Mouse (Mus musculus) gastrocnemius, adult 8-10 months (tissue): ENCODE measurements around the gene Acoxl. TPM values are rescaled to one million over a fixed set of nuclear protein-coding genes. Genes with fewer than 3 reads are reported as not detected.

Experiments
- DNase-seq, 2 experiments: peaks; one replicate each; pipeline ENCODE4 v3.0.0; 2022; ENCODE audit warnings: low spot score in 2 of 2
- total RNA-seq, 4 experiments: library from RNA; stranded (reverse); gene quantifications; 2 replicates each; pipeline ENCODE4 v1.2.4; 2022

The Acoxl gene
- total RNA-seq, 4 experiments from 2014 or later, result 0.10 to 0.13 TPM; not detected in 2

DNA sequence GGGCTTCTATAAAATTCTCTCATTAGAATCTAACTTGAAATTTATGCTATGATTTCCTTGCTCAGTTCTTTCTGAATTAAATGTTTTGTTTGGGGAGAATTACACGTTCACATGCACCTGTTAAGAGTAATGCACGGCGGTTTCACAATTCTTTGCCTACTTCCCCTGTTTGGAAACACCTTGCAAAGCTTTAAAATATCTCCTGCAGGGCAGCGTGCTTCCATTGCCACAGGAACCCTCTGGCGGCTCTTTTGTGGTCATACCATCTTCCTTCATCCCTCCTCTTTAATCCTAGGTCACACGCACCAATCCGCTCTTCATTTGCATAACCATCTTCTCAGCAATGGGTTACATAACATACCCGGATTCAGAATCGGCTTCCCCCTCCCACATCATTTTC, 272.9 kb downstream of the Acoxl start:
- DNase-seq, result no peak

DNA sequence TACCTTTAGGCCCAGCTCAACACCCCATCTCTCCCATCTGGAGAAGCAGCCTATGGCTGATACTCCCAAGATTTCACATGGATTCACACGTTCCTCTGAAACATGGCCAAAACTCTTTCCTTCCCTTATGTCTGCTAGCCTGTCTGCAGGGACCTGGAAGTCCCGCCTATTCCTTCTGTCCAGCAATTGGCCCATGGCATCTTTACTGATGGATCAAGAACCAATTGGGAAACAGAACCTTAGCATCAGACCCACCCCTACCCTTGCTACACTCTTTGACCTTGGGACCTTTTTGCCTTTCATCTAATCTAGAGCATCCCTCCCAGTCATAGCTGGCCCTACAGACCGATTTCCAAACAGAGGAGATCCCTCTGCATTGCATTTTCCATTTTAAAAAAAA, 275.9 kb downstream of the Acoxl start:
- no peak for DNase-seq

DNA sequence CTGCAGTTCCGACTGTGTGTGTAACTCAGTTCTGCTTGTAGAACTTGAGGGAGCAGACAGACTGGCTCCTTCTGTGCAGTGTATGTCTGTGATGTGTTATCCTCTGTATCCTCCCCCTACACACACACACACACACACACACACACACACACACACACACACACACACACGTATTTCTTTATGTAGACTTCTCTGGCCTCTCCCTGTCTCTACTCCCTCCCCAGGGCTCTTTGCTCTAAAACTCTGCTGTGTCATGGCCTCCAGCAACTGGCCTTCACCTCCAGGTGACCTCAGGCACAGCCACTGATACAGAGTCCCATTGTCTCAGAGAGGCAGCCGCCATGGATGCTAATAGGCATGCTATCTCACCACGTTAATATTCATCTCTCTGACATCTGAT, 276.9 kb downstream of the Acoxl start:
- no peak for DNase-seq

DNA sequence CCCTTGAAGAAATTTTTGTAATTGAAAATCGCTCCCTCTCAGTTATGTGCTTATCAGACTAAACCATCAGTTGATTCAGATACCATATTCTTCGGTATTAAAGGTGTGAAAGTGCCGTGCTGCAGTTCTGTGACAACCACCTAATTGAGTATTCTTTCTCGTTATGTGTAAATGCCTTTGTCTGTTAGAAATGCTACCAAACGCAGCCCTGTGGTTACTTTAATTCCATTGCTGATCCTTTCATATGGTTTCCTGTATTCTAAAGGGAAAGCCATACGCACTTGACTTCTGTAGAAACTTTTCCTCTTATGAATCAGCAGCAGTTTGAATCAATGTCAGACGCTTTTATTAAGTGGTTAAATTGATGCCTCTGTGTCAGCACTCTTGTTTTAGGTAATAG, 278.9 kb downstream of the Acoxl start:
- no peak for DNase-seq

DNA sequence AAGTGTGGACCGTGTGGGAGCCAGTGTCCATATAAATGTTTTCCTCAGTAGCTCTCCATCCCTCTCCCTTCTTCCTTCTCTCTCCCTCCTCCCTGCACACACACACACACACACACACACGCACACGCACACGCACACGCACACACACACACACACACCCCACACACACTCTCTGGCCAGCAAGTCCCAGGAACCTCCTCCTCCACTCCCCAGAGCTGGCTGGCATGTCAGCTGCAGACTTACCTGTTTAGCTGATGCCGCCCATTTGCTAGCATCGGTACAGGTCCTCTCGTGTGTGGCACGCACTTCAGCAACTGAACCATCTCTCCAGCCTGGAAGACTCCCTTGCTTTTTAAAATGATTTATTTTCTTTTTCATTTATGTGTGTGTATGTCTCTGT, 280.3 kb downstream of the Acoxl start:
- no peak for DNase-seq

DNA sequence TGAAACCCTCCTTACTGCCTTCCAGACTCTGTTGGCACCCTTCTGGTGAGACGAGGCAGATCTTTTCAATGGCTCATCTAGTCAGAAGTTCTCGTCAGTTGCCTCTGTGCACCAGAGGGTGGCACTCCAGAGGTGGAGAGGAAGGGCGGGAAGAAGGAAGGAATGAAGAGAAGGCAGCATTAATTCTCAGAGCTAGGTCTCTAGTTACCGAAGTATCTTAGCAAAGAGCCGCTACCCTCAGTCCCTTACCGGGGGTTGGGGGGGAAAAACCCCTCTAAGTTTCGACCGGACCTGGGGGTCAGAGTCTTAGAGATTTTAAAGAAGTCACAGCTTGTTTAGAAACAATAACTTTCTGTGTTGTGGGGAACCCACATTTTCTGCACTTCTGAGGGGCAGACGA, 283.8 kb downstream of the Acoxl start:
- no peak for DNase-seq

DNA sequence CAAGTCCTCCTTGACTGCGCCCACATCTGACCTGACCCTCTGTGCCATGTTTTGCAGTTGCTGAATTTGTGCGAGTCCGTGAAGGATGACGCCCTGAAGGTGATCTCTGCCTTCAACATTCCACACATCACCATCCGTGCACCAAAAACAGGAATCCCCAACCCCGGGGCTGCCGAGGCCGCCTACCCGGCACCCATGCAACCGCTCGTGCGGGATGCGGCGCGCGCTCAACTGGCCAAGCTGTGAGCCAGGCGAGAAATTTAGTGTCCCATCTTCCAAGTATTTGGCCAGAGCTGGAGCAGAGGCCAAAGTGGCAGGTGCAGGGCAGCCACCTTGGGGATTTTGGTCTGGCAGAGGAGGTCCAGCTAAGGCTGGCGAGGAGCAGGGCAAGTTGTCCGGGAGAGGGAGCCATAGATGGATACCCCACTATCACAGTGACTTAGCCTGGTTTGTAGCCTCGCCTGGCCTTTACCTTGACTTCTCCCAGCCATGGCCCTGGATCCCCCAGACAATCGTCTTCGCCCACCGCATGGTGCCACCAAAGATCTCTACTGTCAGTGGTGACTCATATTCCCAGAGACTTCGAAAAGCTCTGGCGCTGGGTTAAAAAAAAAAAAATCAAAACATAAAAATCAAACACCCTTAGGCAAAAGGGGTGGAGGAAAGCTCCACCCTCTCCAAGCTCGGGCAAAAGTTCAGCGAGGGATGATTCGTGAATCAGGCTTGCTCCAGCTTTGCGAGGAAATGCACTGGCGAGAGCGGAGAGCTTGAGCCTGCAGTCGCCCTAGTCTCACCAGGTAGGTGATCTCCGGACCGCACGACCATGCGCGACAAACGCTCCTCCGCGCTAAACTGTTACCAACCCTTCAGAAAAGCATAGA, 284.5 kb downstream of the Acoxl start:
- DNase-seq, result no peak

DNA sequence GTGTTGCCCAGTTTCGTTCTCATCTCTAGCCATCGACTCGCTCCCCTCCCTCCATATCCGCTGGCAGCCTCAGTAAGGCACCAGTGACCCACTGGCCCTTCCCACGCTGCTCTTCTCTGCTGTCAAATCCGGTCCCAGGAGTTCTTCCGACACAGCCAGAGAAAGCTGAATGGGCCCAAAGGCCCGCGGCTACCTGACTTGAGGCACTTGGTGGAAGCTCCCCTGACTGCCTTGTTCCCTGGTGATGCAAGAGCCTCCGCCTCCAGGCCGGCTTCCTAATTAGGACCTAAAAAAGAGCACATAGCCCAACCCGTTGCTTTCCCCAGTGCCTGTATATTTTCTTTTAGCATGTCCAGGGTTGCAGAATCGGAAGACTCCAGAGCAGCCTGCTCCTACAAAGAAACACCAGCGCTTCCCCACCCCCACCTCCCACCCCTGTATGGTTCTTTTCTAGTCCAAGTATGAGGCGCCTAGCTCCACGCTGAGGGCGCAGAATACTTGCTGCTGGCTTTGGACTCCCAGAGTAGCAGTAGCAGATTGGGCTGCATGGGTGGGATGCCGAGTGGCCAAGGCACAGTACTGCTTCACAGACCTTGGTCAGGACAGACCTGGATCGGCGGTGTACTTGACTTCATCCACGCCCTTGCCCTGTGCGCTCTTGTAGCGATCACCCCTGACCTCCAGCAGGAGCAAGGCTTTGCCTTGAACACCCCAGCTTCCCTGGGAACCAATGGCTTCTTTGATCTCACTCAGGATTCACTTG, 285.4 kb downstream of the Acoxl start:
- no peak for DNase-seq

DNA sequence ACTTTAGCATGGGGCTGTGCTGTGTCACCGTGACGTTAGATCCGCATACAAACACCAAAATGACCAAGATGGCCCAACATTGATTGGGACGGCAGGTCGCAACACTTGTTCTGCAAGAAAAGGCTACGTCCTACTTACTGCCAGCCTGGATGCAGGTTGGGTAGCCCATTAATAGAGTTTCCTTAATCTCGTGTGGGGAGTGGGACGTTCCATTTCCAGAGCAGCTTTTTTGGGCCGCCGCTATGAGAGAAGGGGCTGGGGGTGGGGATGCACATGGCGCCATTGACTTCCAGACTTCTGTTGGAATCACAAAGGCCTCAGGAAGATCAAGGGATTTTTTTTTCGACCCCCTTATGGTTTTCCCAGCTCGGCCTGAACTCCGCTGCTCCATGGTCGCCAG, 286.0 kb downstream of the Acoxl start:
- no peak for DNase-seq

DNA sequence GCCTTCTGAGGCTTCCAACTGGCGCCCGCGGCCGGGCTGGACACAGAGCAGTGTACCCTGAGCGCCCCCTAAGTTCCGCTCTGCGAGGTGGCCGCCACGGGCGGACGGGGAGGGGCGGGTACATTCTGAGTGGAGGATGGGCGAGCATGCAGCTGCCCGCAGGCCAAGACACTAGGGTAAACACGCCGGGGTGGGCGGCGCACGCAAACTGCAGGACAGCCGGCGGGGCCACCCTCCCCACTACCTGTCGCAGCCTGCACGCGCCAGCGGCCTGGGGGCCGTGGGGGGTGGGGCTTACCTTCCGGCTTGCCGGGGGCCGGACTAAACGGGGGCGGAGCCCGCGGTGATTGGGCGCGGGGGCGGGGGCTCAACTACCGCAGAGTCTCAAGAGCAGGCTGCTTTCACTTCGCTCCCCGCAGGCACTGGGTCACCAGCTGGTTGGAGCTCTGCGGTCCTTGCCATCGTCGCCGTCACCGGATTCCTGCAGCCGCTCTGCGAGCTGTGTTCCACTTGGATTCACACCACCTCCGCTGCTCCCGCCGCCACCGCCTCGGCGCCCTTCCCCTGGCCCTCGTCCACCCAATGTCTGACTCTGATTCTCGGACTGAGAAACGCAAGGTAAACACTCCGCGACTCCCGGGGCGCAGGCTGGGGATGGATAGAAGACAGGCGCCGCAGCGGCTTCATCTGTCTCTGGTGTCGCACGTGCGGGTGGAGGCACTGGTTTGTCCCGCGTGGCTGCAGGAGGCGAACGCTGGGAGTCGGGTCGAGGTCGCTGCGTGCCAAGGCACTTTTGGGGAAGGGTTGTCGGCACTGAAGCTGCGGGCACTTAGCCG, 287.2 kb downstream of the Acoxl start, which contains the start of gene Bcl2l11:
Bcl2l11 (plus strand) TSS at position 404 of the 836 bp plus-strand sequence.
- DNase-seq, result peak; percentile 93 to 94

DNA sequence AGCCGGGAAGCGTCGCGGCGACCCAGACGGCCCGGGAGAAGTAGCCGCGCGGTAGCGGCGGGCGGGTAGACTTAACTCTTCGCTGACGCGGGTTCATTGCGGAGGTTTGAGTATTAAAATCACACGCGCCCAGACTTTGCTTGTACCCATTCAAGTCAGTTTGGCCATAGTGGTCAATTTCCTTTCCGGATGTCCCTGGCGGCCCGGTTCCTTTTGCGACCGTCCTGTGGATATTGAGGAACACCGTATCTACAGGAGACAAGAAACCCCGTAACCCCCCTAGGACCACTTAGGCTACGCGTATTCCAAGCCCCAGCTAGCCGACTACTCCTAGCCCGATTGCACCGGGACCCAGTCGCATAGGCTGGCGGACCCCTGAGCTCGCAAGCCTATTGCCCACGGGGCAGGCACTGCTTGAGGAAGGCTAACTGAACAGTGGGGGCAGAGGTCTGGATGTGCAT, 287.9 kb downstream of the Acoxl start:
- DNase-seq, result no peak

DNA sequence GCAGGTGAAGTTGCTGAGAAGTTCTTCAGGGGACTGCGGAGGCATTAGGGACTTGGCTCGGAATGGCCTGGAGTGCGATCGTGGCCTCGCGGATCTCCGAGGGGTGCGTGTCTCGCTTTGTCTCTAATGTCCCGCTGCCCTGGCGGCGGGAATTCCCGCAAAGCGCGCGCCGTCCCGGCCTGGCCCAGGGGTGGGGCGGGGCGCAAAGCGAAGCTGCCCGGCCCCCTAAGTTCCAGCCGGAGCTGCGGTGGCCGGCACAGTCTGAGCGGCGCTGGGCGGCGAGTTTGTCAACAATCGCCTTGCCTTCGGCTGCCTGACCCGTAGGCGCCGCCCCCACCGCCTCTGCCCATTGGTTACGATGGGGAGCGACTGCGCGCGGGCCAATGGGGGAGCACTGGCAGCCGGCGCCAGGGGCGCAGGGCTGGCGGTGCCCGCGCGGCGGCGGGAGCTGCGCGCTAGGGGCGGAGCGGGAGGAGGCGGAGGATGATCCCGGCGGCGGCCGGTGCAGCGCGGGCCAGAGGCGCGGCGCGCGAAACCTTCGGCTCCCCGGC, 288.5 kb downstream of the Acoxl start:
- peak; percentile 90 to 95 for DNase-seq

DNA sequence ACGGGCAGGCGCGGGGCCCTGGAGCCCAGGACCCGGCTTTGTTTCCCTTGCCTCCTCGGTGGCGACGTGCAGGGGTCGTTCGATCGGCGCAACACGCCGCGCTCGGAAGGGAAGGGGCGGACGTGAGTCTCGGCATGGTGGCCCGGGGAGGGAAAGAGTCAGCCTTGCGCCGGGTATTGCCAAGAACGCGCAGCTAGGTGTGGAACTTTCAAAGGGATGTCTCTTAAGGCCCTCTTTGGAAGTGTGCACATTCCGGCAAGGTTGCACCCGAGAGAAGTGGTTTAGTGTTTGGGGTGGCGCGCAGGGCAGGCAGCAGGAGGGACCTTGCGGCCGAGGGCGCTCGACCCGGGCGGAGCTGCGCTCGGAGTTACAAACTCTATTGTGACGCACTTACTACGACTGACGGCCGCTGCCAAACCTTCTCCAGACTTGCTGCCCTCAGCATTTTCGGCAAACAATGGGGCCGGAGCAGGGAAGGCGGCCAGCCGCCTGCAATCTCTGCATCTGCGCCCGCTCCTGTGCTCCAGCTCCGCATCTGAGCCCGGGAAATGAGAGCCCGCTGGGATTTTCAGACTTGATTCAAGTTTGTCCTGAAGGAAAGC, 289.1 kb downstream of the Acoxl start:
- DNase-seq, result peak; percentile 51 to 72

DNA sequence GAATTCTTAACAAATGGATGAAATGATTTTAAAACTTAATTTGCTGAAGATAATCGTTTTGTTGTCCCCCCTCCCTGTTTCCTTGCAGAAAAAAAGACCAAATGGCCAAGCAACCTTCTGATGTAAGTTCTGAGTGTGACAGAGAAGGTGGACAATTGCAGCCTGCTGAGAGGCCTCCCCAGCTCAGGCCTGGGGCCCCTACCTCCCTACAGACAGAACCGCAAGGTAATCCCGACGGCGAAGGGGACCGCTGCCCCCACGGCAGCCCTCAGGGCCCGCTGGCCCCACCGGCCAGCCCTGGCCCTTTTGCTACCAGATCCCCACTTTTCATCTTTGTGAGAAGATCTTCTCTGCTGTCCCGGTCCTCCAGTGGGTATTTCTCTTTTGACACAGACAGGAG, 289.9 kb downstream of the Acoxl start:
- DNase-seq, result no peak

DNA sequence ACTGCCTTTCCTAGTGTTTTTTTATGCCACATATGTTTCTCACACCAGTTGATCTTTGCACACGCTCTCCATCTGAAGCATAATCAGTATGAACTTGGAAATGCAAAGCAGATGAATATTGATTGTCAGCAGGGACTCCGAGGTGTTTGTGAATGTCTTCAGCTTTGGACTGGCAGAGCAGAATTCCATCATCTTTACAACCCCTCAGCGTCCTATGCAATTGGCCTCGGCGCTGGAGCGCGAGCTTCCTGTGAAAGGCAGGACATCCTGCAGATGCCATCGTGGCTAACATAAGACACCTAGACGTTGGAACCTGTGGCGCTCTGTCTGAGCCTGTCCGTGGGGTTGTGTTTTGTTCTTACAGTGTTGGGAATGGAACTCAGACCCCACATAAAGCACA, 292.8 kb downstream of the Acoxl start:
- no peak for DNase-seq

DNA sequence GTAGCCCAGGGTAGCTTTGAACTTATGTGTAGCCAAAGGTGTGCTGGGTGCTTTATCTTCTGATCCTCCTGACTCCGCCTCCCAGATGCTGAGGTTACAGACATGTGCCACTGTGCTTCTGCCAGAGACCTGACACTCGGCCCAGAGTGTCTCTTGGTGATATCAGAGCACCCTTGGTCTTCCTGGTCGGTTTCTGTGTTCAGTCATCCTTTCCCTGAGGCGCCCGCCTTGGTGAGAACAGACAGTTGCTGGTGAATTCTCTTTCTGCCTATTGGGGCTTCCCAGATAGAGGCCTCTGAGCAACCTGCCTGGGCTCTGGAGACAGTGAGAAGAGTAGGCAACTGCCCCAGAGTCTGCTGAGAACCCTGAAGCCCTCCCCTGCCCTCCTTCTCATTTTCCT, 294.0 kb downstream of the Acoxl start:
- DNase-seq, result no peak

DNA sequence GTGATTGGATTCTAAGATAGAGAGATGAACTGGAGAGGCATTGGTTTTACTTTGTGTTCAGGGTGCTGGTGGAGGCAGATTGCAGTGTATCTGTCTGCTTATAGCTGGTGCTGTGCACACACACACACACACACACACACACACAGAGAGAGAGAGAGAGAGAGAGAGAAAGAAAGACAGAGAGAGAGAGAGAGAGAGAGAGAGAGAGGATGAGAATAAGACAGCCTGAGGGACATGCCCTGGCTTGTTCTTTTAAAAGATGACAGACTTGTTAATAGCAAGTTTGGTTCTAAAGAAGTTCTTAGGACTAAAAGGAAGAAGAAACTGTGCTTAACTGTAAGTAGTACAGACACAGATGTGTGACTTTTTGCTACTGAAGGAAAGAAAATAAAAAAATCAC, 295.2 kb downstream of the Acoxl start:
- no peak for DNase-seq

DNA sequence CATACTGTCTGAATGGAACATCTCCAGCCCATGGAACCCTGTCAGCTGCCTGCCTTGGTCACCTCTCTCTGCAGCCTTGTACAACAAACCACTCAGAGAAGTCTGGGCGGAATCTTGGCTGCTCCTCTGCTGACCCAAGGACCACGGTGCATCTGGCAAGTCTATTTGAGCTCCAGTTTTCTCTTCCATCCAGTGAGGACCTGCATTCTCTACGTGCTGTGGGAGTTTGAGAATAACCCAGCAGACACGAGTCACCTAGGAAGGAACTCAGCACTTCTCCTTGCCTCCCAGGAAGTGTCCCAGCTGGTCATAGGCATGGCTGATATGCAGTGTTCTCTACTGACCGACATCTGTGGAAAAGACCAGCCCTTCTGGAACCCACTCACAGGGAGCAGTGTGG, 295.8 kb downstream of the Acoxl start:
- DNase-seq, result no peak

DNA sequence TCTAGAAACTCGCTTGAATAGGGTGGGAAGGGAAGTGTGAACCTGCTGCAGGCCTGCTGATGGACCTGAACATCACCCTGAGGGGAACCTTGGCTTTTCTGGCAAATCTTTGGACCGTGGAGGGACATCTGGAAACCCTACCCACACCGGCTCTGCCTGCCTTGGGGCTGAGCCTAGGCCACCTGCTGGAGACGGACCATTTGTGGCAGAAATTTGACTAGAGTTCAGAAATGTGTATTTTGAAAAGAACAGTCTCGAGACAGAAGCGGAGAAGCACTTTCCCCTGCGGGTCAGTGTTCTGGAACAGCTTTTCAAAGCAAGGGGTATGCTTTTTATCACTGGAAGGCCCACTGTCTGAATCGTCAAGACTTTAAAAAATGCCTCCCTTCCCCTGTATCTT, 296.3 kb downstream of the Acoxl start:
- DNase-seq, result no peak

DNA sequence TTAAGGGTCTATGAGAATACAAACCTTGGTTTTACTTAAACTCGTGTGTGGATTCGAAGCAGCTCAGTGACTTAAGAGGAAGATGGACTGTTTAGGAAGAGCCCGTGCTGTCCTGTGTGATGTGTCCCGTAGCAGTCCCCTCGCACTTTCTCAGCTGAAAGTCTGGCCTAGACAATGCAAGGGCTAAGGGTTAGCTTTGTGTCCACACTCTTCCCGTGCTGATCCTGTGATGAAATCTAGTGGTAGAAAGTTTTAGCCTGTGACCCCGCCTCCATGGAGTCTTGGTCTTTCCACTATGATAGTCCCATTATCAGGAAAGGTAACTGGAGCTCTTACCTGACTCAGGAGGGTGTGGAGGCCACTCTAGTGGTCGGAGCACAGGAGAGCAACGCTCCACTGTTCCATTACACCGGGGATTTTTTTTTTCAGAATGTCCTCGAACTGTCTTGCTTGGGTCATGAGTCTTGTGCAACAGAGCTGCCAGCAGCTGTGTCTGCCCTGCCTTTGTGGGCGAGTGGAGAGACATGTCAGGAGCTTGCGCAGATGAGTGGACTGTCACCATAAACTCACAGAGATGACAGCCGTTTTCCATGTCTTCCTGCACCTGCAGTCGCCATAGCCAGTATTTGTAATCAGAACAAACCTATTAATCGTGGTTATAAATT, 298.2 kb downstream of the Acoxl start:
- no peak for DNase-seq
